Mouse (Mus musculus) lung, postnatal 0 days (tissue): Measurements from ENCODE around the gene Rab5c. TPM values are rescaled to one million over a fixed set of nuclear protein-coding genes. Genes with fewer than 3 reads are reported as not detected.

Experiments
- ATAC-seq: fragments of 200-750 bp; cut with Nextera tagmentation; 2 replicates; pipeline ENCODE4 v1.8.0; 2017; ENCODE audit warnings: moderate library complexity
- DNase-seq: peaks from one replicate; pipeline ENCODE4 v3.0.0-alpha.2; 2016; ENCODE audit warnings: low spot score
- H3K27ac ChIP-seq: fragments of 300-500 bp; sonication (generic); 2 replicates; pipeline ENCODE4 v1.5.1; 2014; ENCODE audit warnings: antibody characterized with exemption, mild to moderate bottlenecking, low read length, mixed read lengths
- H3K27me3 ChIP-seq: fragments of 300-500 bp; sonication (generic); replicated peaks from 2 replicates; pipeline ENCODE4 v1.6.1; 2014; ENCODE audit warnings: low read length, mixed read lengths; ENCODE audit not compliant: insufficient read depth
- H3K36me3 ChIP-seq: fragments of 300-500 bp; sonication (generic); 2 replicates; pipeline ENCODE4 v1.6.1; 2014; ENCODE audit warnings: low read length, mixed read lengths; ENCODE audit not compliant: insufficient read depth
- H3K4me1 ChIP-seq: fragments of 300-500 bp; sonication (generic); 2 replicates; pipeline ENCODE4 v1.6.1; 2014; ENCODE audit warnings: antibody characterized with exemption, low read depth, low read length, mixed read lengths; ENCODE audit not compliant: insufficient read depth
- H3K4me2 ChIP-seq: fragments of 300-500 bp; sonication (generic); replicated peaks from 2 replicates; pipeline ENCODE4 v1.6.1; 2014; ENCODE audit warnings: low read depth, mild to moderate bottlenecking, low read length, moderate library complexity, mixed read lengths
- H3K4me3 ChIP-seq: fragments of 300-500 bp; sonication (generic); 2 replicates; pipeline ENCODE4 v1.5.1; 2014; ENCODE audit warnings: low read depth, low read length
- H3K9ac ChIP-seq: fragments of 300-500 bp; sonication (generic); replicated peaks from 2 replicates; pipeline ENCODE4 v1.6.1; 2014; ENCODE audit warnings: low read depth, mild to moderate bottlenecking
- H3K9me3 ChIP-seq: fragments of 300-500 bp; sonication (generic); 2 replicates; pipeline ENCODE4 v1.6.1; 2016; ENCODE audit warnings: low read length, mixed read lengths
- CTCF ChIP-seq: IDR thresholded peaks from 2 replicates; pipeline ENCODE4 v1.5.1; 2016; ENCODE audit warnings: antibody characterized with exemption, mild to moderate bottlenecking
- EP300 ChIP-seq: IDR thresholded peaks from 2 replicates; pipeline ENCODE4 v1.6.1; 2016; ENCODE audit warnings: antibody characterized with exemption, mild to moderate bottlenecking, control low read depth
- WGBS: fragments of 180-500 bp; shearing (Covaris S2); extraction: QIAGEN DNeasy Blood & Tissue Kit; methylation state at CpG from one replicate; pipeline ENCODE4 v1.1.7; 2014; 5-methylcytosine and 5-hydroxymethylcytosine counted together
- polyA plus RNA-seq: library from polyadenylated mRNA; unstranded; fragments of >200 nt; fragmentation: Nextera tagmentation; extraction: Ambion mirVana; gene quantifications from 2 replicates; pipeline ENCODE4 v1.2.1, GENCODE M21; 2015

The Rab5c gene
- polyA plus RNA-seq, 1 experiment from 2014 or later, result 30.4 TPM

DNA sequence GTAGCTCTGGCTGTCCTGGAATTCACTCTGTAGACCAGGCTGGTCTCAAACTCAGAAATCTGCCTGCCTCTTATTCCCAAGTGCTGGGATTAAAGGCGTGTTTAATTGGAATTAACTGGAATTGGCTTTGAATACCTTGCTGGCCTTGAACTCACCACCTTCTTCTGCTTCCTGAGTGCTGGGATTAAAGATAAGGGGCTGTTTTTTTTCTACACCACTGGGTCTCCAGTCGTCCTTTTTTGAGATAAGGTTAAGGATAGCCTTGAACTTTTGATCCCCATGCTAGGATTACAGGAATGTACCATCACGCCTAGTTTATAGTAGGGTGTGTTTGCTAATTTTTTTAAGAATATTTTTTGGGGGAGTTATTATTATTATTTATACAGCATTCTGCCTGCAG, 40.1 kb upstream of the Rab5c start:
- Histone ChIP-seq H3K9me3 (no peaks in the 10 kb centered on the region), H3K27me3 (no peaks in the 10 kb centered on the region), H3K9ac (no peak overlapping the region), H3K27ac (no peak overlapping the region), H3K4me2 (no peak overlapping the region), H3K4me1 (no peaks in the 10 kb centered on the region), H3K36me3 (peaks cover 20% of the 10 kb centered on the region), H3K4me3 (no peak overlapping the region)
- WGBS, result 54% methylated on average over 3 of the region's 3 CpGs
- no peak for DNase-seq
- no peak for ATAC-seq
- TF ChIP-seq EP300, result no peak
- TF ChIP-seq CTCF, result no peak

DNA sequence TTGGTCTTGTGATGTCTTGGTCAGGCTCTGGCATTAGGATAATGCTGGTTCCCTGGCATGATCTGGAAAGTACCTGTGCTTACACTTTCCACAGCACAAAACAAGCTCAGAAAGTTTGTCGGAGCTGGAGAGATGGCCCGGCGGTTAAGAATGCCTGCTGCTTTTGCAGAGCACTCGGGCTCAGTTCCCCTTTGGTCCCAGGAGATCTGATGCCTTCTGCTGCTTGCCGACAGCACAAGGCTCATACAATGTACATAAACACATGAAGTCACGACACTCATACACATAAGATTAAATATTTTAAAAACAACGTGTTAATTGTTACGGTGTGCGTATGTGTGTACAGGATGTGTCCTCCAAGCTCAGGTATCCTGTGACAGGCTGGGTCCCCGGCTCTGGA, 37.9 kb upstream of the Rab5c start:
- Histone ChIP-seq H3K4me1 (no peaks in the 10 kb centered on the region), H3K27me3 (no peaks in the 10 kb centered on the region), H3K4me3 (no peak overlapping the region), H3K9ac (no peak overlapping the region), H3K36me3 (peaks cover 5% of the 10 kb centered on the region; the same call in 1 of the 2 replicates), H3K9me3 (no peaks in the 10 kb centered on the region), H3K27ac (no peak overlapping the region), H3K4me2 (no peak overlapping the region)
- DNase-seq (no peak), ATAC-seq (no peak)
- WGBS, result 70% methylated on average over 10 of the region's 10 CpGs
- TF ChIP-seq CTCF (no peak), EP300 (no peak)

GRCm38 (mm10) chr11:100774261-100774660, 36.2 kb upstream of the Rab5c start:
- Histone ChIP-seq H3K36me3 (no peaks in the 10 kb centered on the region), H3K4me2 (no peak overlapping the region), H3K9me3 (no peaks in the 10 kb centered on the region), H3K9ac (no peak overlapping the region), H3K27me3 (no peaks in the 10 kb centered on the region), H3K4me3 (no peak overlapping the region), H3K4me1 (no peaks in the 10 kb centered on the region), H3K27ac (no peak overlapping the region)
- no peak for TF ChIP-seq EP300
- no peak for TF ChIP-seq CTCF
- ATAC-seq (no peak), DNase-seq (no peak)
- 69% methylated on average over 4 of the region's 4 CpGs for WGBS

GRCm38 (mm10) chr11:100770646-100771408, 32.8 kb upstream of the Rab5c start, which contains the start of gene Ghdc:
TSS of gene Ghdc (minus strand) at chr11:100770957.
- peak within 1 kb of the TSS; percentile 58 for H3K4me2 ChIP-seq
- no peaks in the 10 kb centered on the region for H3K9me3 ChIP-seq
- DNase-seq (peak; percentile 92), ATAC-seq (peak; percentile 87)
- H3K4me3 ChIP-seq, result peak within 1 kb of the TSS; percentile 60
- no peaks in the 10 kb centered on the region for H3K4me1 ChIP-seq
- TF ChIP-seq EP300 (no peak), CTCF (no peak)
- peak within 1 kb of the TSS; percentile 17; the same call in 1 of the 2 replicates for H3K27ac ChIP-seq
- peak within 1 kb of the TSS; percentile 30; the same call in 1 of the 2 replicates for H3K9ac ChIP-seq
- H3K36me3 ChIP-seq, result no peaks in the 10 kb centered on the region
- whole genome bisulfite sequencing, result 11% methylated on average over 17 of the region's 17 CpGs
- H3K27me3 ChIP-seq, result no peaks in the 10 kb centered on the region

- H3K27me3 ChIP-seq, result no peaks in the 10 kb centered on the region
- no peaks in the 10 kb centered on the region for H3K36me3 ChIP-seq
- TF ChIP-seq CTCF, result no peak
- DNase-seq (no peak), ATAC-seq (no peak)
- no peaks in the 10 kb centered on the region for H3K9me3 ChIP-seq
- no peaks in the 10 kb centered on the region for H3K4me1 ChIP-seq
- WGBS, result 32% methylated on average over 6 of the region's 6 CpGs
- H3K4me3 ChIP-seq, result peak overlapping the region; percentile 60; the same call in 1 of the 2 replicates
- H3K9ac ChIP-seq, result no peak overlapping the region
- no peak overlapping the region for H3K27ac ChIP-seq
- H3K4me2 ChIP-seq, result peak overlapping the region; percentile 58; the same call in 1 of the 2 replicates
These were observed 32.0 kb upstream of the Rab5c start for GRCm38 (mm10) chr11:100769980-100770379.

GRCm38 (mm10) chr11:100767871-100768270, 29.9 kb upstream of the Rab5c start:
- 89% methylated on average over 5 of the region's 5 CpGs for WGBS
- Histone ChIP-seq H3K9ac (no peak overlapping the region), H3K27ac (no peak overlapping the region), H3K27me3 (no peaks in the 10 kb centered on the region), H3K4me1 (no peaks in the 10 kb centered on the region), H3K4me3 (no peak overlapping the region), H3K4me2 (no peak overlapping the region), H3K36me3 (no peaks in the 10 kb centered on the region), H3K9me3 (no peaks in the 10 kb centered on the region)
- ATAC-seq (no peak), DNase-seq (no peak)
- TF ChIP-seq CTCF, result no peak
- no peak for TF ChIP-seq EP300
